Mouse (Mus musculus): ENCODE data around the gene Ankrd23. TPM values are rescaled to one million over a fixed set of nuclear protein-coding genes. Genes with fewer than 3 reads are reported as not detected.
"Not testable (repeated sequence)": the region's sequence is repeated elsewhere in the genome, so short reads cannot be mapped to it uniquely, and the experiment has no call there.

Ankrd23 gene
- total RNA-seq (2012; rRNA removed): 6.1 and 6.7 TPM in 2 replicates
- 2.8 and 4.1 TPM in 2 replicates for total RNA-seq (2014; rRNA removed)
- polyA plus RNA-seq (2012; ENCODE audit: insufficient read length, low read depth): 3.7 and 4.9 TPM in 2 replicates

- H3K27ac ChIP-seq (ENCODE audit: insufficient read depth, low read depth); H3K4me1 ChIP-seq (ENCODE audit: control insufficient read depth in 1 of 2, insufficient read depth in 2 of 2); H3K4me2 ChIP-seq (ENCODE audit: insufficient read depth, low read depth, poor library complexity, severe bottlenecking); DNase-seq (ENCODE audit: extremely low read depth); H3K27me3 ChIP-seq (replicated peaks); H3K79me2 ChIP-seq (replicated peaks; ENCODE audit: control insufficient read depth, extremely low read depth, insufficient read depth, poor library complexity, severe bottlenecking); dilution Hi-C loops (cut with MboI; ENCODE audit: extremely low pct_ligation_motif_present, extremely low pct_unique_long_range_greater_than_20kb, low sequenced_read_pairs); H3K9ac ChIP-seq (ENCODE audit: insufficient read depth, low read depth); H3K9me3 ChIP-seq (replicated peaks; ENCODE audit: low read length); H3K4me3 ChIP-seq (replicated peaks in 1 of 3; ENCODE audit: low read depth in 2 of 3, low read length in 2 of 3, poor library complexity in 1 of 3); in situ Hi-C loops (cut with MboI; ENCODE audit: low pct_ligation_motif_present, low pct_unique_long_range_greater_than_20kb, low sequenced_read_pairs): not testable (repeated sequence)
- H3K36me3 ChIP-seq (replicated peaks in 1 of 2; ENCODE audit: control insufficient read depth in 1 of 2, insufficient read depth in 1 of 2, low read length in 1 of 2): peaks cover 51 to 87% of the 10 kb centered on the region in 2 experiments
These were observed at the start of gene Ankrd23 for GRCm38 (mm10) chr1:36536783-36537182. Gene Ankrd23 (minus strand): TSS chr1:36536883.

DNA sequence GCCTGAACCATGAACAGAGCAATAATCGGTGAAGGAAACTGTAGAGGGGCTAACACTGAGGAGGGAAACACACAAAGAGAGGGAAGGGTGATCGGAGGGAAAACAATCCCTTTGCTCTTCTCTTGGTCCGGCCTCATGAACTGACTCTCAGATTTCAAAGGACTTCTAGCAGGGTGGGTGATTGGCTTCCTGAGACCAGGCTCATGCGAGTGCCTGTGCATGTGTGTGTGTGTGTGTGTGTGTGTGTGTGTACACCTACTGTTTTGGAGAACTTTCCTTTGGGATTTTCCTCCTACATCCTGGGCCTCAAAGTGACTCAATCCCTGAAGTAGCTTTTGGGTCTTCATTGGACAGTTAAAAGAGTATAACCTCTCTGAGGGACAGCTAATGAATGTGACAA is 49.6 kb upstream of the Ankrd23 start:
- no peak for DNase-seq (ENCODE audit: extremely low read depth)
- Histone ChIP-seq H3K9me3 (replicated peaks; ENCODE audit: low read length) (no peaks in the 10 kb centered on the region), H3K27me3 (replicated peaks) (peaks cover 12% of the 10 kb centered on the region), H3K9ac (ENCODE audit: insufficient read depth, low read depth) (no peak overlapping the region), H3K4me1 (ENCODE audit: control insufficient read depth in 1 of 2, insufficient read depth in 2 of 2) (peaks cover 18 to 30% of the 10 kb centered on the region in 2 experiments), H3K36me3 (replicated peaks in 1 of 2; ENCODE audit: control insufficient read depth in 1 of 2, insufficient read depth in 1 of 2, low read length in 1 of 2) (no peaks in the 10 kb centered on the region), H3K27ac (ENCODE audit: insufficient read depth, low read depth) (no peak overlapping the region), H3K4me2 (ENCODE audit: insufficient read depth, low read depth, poor library complexity, severe bottlenecking) (no peak overlapping the region), H3K4me3 (replicated peaks in 1 of 3; ENCODE audit: low read depth in 2 of 3, low read length in 2 of 3, poor library complexity in 1 of 3) (no peak overlapping the region), H3K79me2 (replicated peaks; ENCODE audit: control insufficient read depth, extremely low read depth, insufficient read depth, poor library complexity, severe bottlenecking) (no peaks in the 10 kb centered on the region)
- in situ Hi-C loops (cut with MboI; ENCODE audit: low pct_ligation_motif_present, low pct_unique_long_range_greater_than_20kb, low sequenced_read_pairs): no loop called here
- TF ChIP-seq RCOR1 (conservative IDR thresholded peaks at IDR 0.05; ENCODE audit: low read depth, low read length) (no peak), UBTF (IDR thresholded peaks at IDR 0.05; ENCODE audit: low read depth, low read length) (no peak)
- dilution Hi-C loops (cut with MboI; ENCODE audit: extremely low pct_ligation_motif_present, extremely low pct_unique_long_range_greater_than_20kb, low sequenced_read_pairs): no loop called here

DNA sequence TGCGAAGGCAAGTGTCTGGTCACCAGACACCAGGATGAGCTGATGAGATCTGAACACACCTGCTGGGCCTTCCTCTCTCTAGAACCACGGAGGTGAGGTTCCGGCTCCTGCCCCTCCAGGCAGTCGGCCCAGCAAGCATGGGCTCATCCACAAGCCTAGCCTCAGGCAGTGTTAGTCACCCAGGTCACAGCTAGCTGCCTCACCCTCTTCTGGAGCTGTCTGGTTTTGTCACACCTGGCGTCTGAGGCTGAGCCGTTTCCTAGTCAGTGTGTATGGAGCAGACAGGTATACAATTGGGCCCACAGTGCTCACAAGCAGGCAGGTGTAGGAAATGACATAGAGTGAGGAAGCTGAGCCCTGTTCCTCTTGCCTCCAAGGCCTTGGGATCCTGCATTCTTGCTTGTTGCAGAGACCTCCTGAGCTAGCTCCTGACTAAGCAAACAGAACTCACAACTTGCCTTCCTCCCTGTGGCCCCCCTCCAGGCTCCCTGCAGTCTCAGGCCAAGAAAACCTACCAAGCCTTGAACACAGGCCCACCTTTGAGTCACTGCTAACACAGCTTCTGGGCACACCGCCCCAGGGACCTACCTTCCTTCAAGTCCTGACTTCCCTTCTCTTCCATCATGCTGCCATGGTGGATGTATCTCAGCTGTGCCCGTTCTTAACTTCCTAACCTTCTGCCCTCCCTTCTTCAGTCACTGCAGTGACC is 46.9 kb upstream of the Ankrd23 start:
- Histone ChIP-seq H3K9me3 (replicated peaks; ENCODE audit: low read length) (no peaks in the 10 kb centered on the region), H3K4me1 (ENCODE audit: control insufficient read depth in 1 of 2, insufficient read depth in 2 of 2) (peaks cover 4 to 17% of the 10 kb centered on the region in 2 experiments), H3K27ac (ENCODE audit: insufficient read depth, low read depth) (no peak overlapping the region), H3K4me3 (replicated peaks in 1 of 3; ENCODE audit: low read depth in 2 of 3, low read length in 2 of 3, poor library complexity in 1 of 3) (no peak overlapping the region), H3K36me3 (replicated peaks in 1 of 2; ENCODE audit: control insufficient read depth in 1 of 2, insufficient read depth in 1 of 2, low read length in 1 of 2) (no peaks in the 10 kb centered on the region), H3K4me2 (ENCODE audit: insufficient read depth, low read depth, poor library complexity, severe bottlenecking) (no peak overlapping the region), H3K9ac (ENCODE audit: insufficient read depth, low read depth) (no peak overlapping the region), H3K27me3 (replicated peaks) (peaks cover 12% of the 10 kb centered on the region), H3K79me2 (replicated peaks; ENCODE audit: control insufficient read depth, extremely low read depth, insufficient read depth, poor library complexity, severe bottlenecking) (no peaks in the 10 kb centered on the region)
- in situ Hi-C loops (cut with MboI; ENCODE audit: low pct_ligation_motif_present, low pct_unique_long_range_greater_than_20kb, low sequenced_read_pairs) (no loop called here), dilution Hi-C loops (cut with MboI; ENCODE audit: extremely low pct_ligation_motif_present, extremely low pct_unique_long_range_greater_than_20kb, low sequenced_read_pairs) (no loop called here)
- TF ChIP-seq JUN (IDR thresholded peaks at IDR 0.05; ENCODE audit: insufficient read depth, low read depth, low read length) (no peak), CHD2 (IDR thresholded peaks at IDR 0.05; ENCODE audit: low read length) (no peak), ZMIZ1 (IDR thresholded peaks at IDR 0.05; ENCODE audit: low read depth, low read length) (no peak), EP300 (IDR thresholded peaks at IDR 0.05; ENCODE audit: low read length) (no peak), CTCF (conservative IDR thresholded peaks at IDR 0.05 in 1 of 2, IDR thresholded peaks at IDR 0.05 in 1 of 2; ENCODE audit: low read depth in 2 of 2, low read length in 2 of 2) (no peak), UBTF (IDR thresholded peaks at IDR 0.05; ENCODE audit: low read depth, low read length) (no peak), MAX (IDR thresholded peaks at IDR 0.05; ENCODE audit: low read length) (no peak), USF2 (conservative IDR thresholded peaks at IDR 0.05; ENCODE audit: low read depth, low read length) (no peak), TCF12 (IDR thresholded peaks at IDR 0.05; ENCODE audit: low read depth, low read length) (no peak), RCOR1 (conservative IDR thresholded peaks at IDR 0.05; ENCODE audit: low read depth, low read length) (no peak), ETS1 (conservative IDR thresholded peaks at IDR 0.05; ENCODE audit: low read depth, low read length) (no peak), JUND (conservative IDR thresholded peaks at IDR 0.05; ENCODE audit: low read depth, low read length) (no peak), CHD1 (IDR thresholded peaks at IDR 0.05; ENCODE audit: low read depth, low read length) (no peak), ZC3H11A (IDR thresholded peaks at IDR 0.05; ENCODE audit: low read depth, low read length) (no peak), MAFK (IDR thresholded peaks at IDR 0.05; ENCODE audit: insufficient replicate concordance, low read length) (no peak), MXI1 (IDR thresholded peaks at IDR 0.05; ENCODE audit: low read depth, low read length) (no peak), MEF2A (IDR thresholded peaks at IDR 0.05; ENCODE audit: borderline replicate concordance, low read depth, low read length) (no peak), SMC3 (IDR thresholded peaks at IDR 0.05; ENCODE audit: low read depth, low read length) (no peak), ZKSCAN1 (IDR thresholded peaks at IDR 0.05; ENCODE audit: borderline replicate concordance, low read depth, low read length) (no peak)
- no peak for DNase-seq (ENCODE audit: extremely low read depth)

All from CH12.LX (cell line).